Comparison of ENCODE assay signal across 8 mouse cellular contexts in the genomic region with DNA sequence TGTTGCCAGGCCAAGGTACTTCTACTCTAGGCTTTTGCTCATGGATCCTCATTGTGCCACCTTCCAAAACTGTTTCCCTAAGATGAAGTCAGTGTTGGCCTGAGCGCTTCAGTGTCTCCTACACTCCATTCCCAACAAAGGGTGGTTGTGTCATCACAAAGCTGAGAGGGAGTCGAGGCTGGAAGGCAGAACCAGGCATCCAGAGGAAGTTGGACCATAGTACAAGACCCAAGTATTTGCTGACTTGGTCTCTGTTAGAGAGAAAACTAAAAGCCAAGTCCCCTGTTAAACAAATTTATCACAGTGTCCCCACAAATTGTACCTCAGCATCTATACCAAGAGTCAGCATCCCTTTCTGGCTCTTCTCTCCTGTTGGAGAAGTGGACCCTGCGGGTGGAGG. TPM values are rescaled to one million over a fixed set of nuclear protein-coding genes. Genes with fewer than 3 reads are reported as not detected.
DNase-seq lines count a peak whose midpoint lies in the region; ATAC-seq and TF ChIP-seq lines count a peak whose summit lies in the region.
"Had no signal": no experiment of that assay in that cellular context is flagged by ENCODE, and none has a peak within 500 bp of the region (broad histone marks: within the 10 kb centered on the region; RNA-seq: fewer than 3 reads in every experiment).

TSS of gene Gcc1 (minus strand) at position 101 of the 400 bp plus-strand sequence.

- H3K27ac ChIP-seq in left cerebral cortex, adult 2 months: no peak within 1 kb of the TSS
- no peak within 1 kb of the TSS for H3K27ac ChIP-seq in embryonic facial prominence, embryonic 13.5 days
- no peak within 1 kb of the TSS for H3K27ac ChIP-seq in limb, embryonic 10.5 days

- WGBS in embryonic facial prominence, embryonic 13.5 days: 86% methylated on average over 3 of the region's 3 CpGs
- 88% methylated on average over 3 of the region's 3 CpGs for whole genome bisulfite sequencing in limb, embryonic 10.5 days

- H3K4me1 ChIP-seq in embryonic facial prominence, embryonic 13.5 days: peaks cover 24% of the 10 kb centered on the region
- peaks cover 9% of the 10 kb centered on the region for H3K4me1 ChIP-seq in limb, embryonic 10.5 days

- H3K36me3 ChIP-seq in embryonic facial prominence, embryonic 13.5 days: peaks cover 21% of the 10 kb centered on the region
- H3K36me3 ChIP-seq in limb, embryonic 10.5 days: peaks cover 27% of the 10 kb centered on the region

- H3K9me3 ChIP-seq in embryonic facial prominence, embryonic 13.5 days: no peaks in the 10 kb centered on the region
- no peaks in the 10 kb centered on the region for H3K9me3 ChIP-seq in limb, embryonic 10.5 days (replicated peaks)

- no peaks in the 10 kb centered on the region for H3K27me3 ChIP-seq in embryonic facial prominence, embryonic 13.5 days
- no peaks in the 10 kb centered on the region for H3K27me3 ChIP-seq in limb, embryonic 10.5 days (ENCODE audit: low read depth, poor library complexity, severe bottlenecking)

- no peak for TF ChIP-seq CTCF in left cerebral cortex, adult 2 months (IDR thresholded peaks at IDR 0.05)

- intact Hi-C loops in left cerebral cortex, adult 2 months (cut with DNase I): no loop called here

- no peak within 1 kb of the TSS for H3K9ac ChIP-seq in embryonic facial prominence, embryonic 13.5 days
- H3K9ac ChIP-seq: lung, embryonic 14.5 days had no signal

- no peak for DNase-seq in left cerebral cortex, adult 2 months (ENCODE audit: extremely low spot score in 1 of 2, low spot score in 2 of 2)
- DNase-seq in left cerebral cortex, adult 9 months (ENCODE audit: low spot score in 2 of 2): no peak
- DNase-seq in adrenal gland, postnatal 14 days: no peak
- DNase-seq in limb, embryonic 10.5 days (ENCODE audit: low spot score): no peak
- no peak for DNase-seq in heart, adult 18-20 months
- DNase-seq in cerebellum, postnatal 14 days: no peak
- DNase-seq: lung, embryonic 14.5 days had no signal

- ATAC-seq in embryonic facial prominence, embryonic 13.5 days (ENCODE audit: insufficient number of reproducible peaks, insufficient read depth, low FRiP score, low TSS enrichment, low read depth): no peak

- H3K4me3 ChIP-seq in left cerebral cortex, adult 2 months: no peak within 1 kb of the TSS
- no peak within 1 kb of the TSS for H3K4me3 ChIP-seq in embryonic facial prominence, embryonic 13.5 days
- no peak within 1 kb of the TSS for H3K4me3 ChIP-seq in limb, embryonic 10.5 days

- no peak within 1 kb of the TSS for H3K4me2 ChIP-seq in embryonic facial prominence, embryonic 13.5 days
- H3K4me2 ChIP-seq: lung, embryonic 14.5 days had no signal

RNA-seq across cellular contexts. Expression of gene Gcc1, which starts in this region (rescaled TPM):
- 10 to 100 TPM; 20.9 to 25.7 TPM for total RNA-seq in left cerebral cortex, adult 2 months (2021)
- 12.7 and 15.4 TPM in 2 replicates for total RNA-seq in adrenal gland, postnatal 14 days (2021)
- 9.9 and 12.2 TPM in 2 replicates for polyA plus RNA-seq in embryonic facial prominence, embryonic 13.5 days (2015; fragmentation: Nextera tagmentation; extraction: Ambion mirVana)
- polyA plus RNA-seq in limb, embryonic 10.5 days (2016; fragmentation: Nextera tagmentation; extraction: Ambion mirVana): 8.3 and 10.7 TPM in 2 replicates
- total RNA-seq in heart, adult 18-20 months (2021): 1 to 10 TPM; 8.6 to 9.4 TPM
